Mouse (Mus musculus) heart, embryonic 14.5 days (tissue): ENCODE measurements around the gene Ubxn1. TPM values are rescaled to one million over a fixed set of nuclear protein-coding genes. Genes with fewer than 3 reads are reported as not detected.

ENCODE experiments used
- ATAC-seq: fragments of 200-750 bp; cut with Nextera tagmentation; 2 replicates; pipeline ENCODE4 v1.8.0; 2017; ENCODE audit warnings: low read depth, moderate TSS enrichment; ENCODE audit not compliant: insufficient number of reproducible peaks, insufficient read depth, low FRiP score
- H3K27ac ChIP-seq, 2 experiments: fragments of 200-500 bp in 1 of 2; fragments of 300-500 bp in 1 of 2; sonication (generic) in 1 of 2; replicated peaks in 1 of 2; 2 replicates each; pipeline ENCODE4 v1.5.1; 2012 to 2014; ENCODE audit warnings: low read depth in 2 of 2, low read length in 2 of 2, control low read depth in 1 of 2, mild to moderate bottlenecking in 1 of 2, mixed read lengths in 1 of 2; ENCODE audit not compliant: control insufficient read depth in 1 of 2, insufficient read depth in 1 of 2
- H3K27me3 ChIP-seq: fragments of 300-500 bp; sonication (generic); 2 replicates; pipeline ENCODE4 v1.6.1; 2014; ENCODE audit warnings: mild to moderate bottlenecking, low read length, control low read depth; ENCODE audit not compliant: control insufficient read depth, insufficient read depth
- H3K36me3 ChIP-seq: fragments of 300-500 bp; sonication (generic); 2 replicates; pipeline ENCODE4 v1.6.1; 2014; ENCODE audit warnings: mild to moderate bottlenecking, control low read depth, low read length, mixed read lengths; ENCODE audit not compliant: control insufficient read depth, insufficient read depth
- H3K4me1 ChIP-seq, 2 experiments: fragments of 200-500 bp in 1 of 2; fragments of 300-500 bp in 1 of 2; sonication (generic) in 1 of 2; 2 replicates each; pipeline ENCODE4 v1.6.1; 2012 to 2014; ENCODE audit warnings: low read length in 2 of 2, control low read depth in 1 of 2, mixed read lengths in 1 of 2; ENCODE audit not compliant: control insufficient read depth in 2 of 2, insufficient read depth in 2 of 2
- H3K4me2 ChIP-seq: fragments of 300-500 bp; sonication (generic); 2 replicates; pipeline ENCODE4 v1.6.1; 2014; ENCODE audit warnings: mild to moderate bottlenecking, low read length
- H3K4me3 ChIP-seq, 2 experiments: fragments of 200-500 bp in 1 of 2; fragments of 300-500 bp in 1 of 2; sonication (generic) in 1 of 2; 2 replicates each; pipeline ENCODE4 v1.5.1; 2012 to 2014; ENCODE audit warnings: low read length in 2 of 2, mild to moderate bottlenecking in 2 of 2, control low read depth in 1 of 2, low read depth in 1 of 2, moderate library complexity in 1 of 2; ENCODE audit not compliant: control insufficient read depth in 1 of 2, insufficient read depth in 1 of 2
- H3K9ac ChIP-seq: fragments of 300-500 bp; sonication (generic); 2 replicates; pipeline ENCODE4 v1.6.1; 2014; ENCODE audit warnings: mild to moderate bottlenecking, low read length
- H3K9me3 ChIP-seq: fragments of 300-500 bp; sonication (generic); 2 replicates; pipeline ENCODE4 v1.6.1; 2016; ENCODE audit warnings: low read length, control low read depth; ENCODE audit not compliant: control insufficient read depth
- WGBS: fragments of 180-500 bp; shearing (Covaris S2); extraction: QIAGEN DNeasy Blood & Tissue Kit; methylation state at CpG from one replicate; pipeline ENCODE4 v1.1.7; 2014; 5-methylcytosine and 5-hydroxymethylcytosine counted together
- polyA plus RNA-seq: library from polyadenylated mRNA; unstranded; fragments of >200 nt; fragmentation: Nextera tagmentation; extraction: Ambion mirVana; gene quantifications from 2 replicates; pipeline ENCODE4 v1.2.1, GENCODE M21; 2014

Ubxn1 gene
- polyA plus RNA-seq, 1 experiment from 2014 or later = 118 TPM

- H3K36me3 ChIP-seq = peaks cover 98% of the 10 kb centered on the region
- H3K4me2 ChIP-seq = no peak overlapping the region
- H3K27ac ChIP-seq = no peak overlapping the region
- no peaks in the 10 kb centered on the region for H3K9me3 ChIP-seq
- WGBS = 91% methylated on average over 6 of the region's 6 CpGs
- no peaks in the 10 kb centered on the region for H3K4me1 ChIP-seq
- no peak overlapping the region for H3K9ac ChIP-seq
- H3K27me3 ChIP-seq = no peaks in the 10 kb centered on the region
- no peak for ATAC-seq
- no peak overlapping the region for H3K4me3 ChIP-seq
Observed at GRCm38 (mm10) chr19:8908531-8908930, 37.2 kb downstream of the Ubxn1 start.

GRCm38 (mm10) chr19:8911810-8912209 is 40.5 kb downstream of the Ubxn1 start:
- no peak overlapping the region for H3K27ac ChIP-seq
- no peak for ATAC-seq
- H3K4me1 ChIP-seq = no peaks in the 10 kb centered on the region
- H3K4me3 ChIP-seq = no peak overlapping the region
- H3K4me2 ChIP-seq = no peak overlapping the region
- H3K27me3 ChIP-seq = no peaks in the 10 kb centered on the region
- no peaks in the 10 kb centered on the region for H3K9me3 ChIP-seq
- WGBS = 88% methylated on average over 5 of the region's 5 CpGs
- no peak overlapping the region for H3K9ac ChIP-seq
- H3K36me3 ChIP-seq = peaks cover 100% of the 10 kb centered on the region

DNA sequence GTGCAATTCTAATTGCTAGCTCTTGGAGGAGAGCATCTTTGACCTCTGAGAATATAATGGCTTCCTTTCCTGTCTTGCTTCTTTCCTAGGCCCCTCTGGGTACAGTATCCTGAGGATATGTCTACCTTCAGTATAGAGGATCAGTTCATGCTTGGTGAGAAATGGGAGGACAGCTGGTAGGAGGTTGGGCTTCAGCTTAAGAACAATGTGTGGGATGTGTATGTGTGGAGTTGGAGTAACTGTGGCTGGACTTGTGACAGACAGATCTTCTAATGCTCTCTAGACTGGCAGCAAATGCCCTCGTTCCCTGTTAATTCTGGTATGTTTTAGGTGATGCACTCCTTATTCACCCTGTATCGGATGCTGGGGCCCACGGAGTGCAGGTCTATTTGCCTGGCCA is 42.9 kb downstream of the Ubxn1 start:
- no peak for ATAC-seq
- 96% methylated on average over 3 of the region's 3 CpGs for WGBS
- no peaks in the 10 kb centered on the region for H3K4me1 ChIP-seq
- H3K4me3 ChIP-seq = no peak overlapping the region
- no peak overlapping the region for H3K27ac ChIP-seq
- no peak overlapping the region for H3K9ac ChIP-seq
- H3K36me3 ChIP-seq = peaks cover 80% of the 10 kb centered on the region
- H3K27me3 ChIP-seq = no peaks in the 10 kb centered on the region
- H3K4me2 ChIP-seq = no peak overlapping the region
- H3K9me3 ChIP-seq = no peaks in the 10 kb centered on the region

DNA sequence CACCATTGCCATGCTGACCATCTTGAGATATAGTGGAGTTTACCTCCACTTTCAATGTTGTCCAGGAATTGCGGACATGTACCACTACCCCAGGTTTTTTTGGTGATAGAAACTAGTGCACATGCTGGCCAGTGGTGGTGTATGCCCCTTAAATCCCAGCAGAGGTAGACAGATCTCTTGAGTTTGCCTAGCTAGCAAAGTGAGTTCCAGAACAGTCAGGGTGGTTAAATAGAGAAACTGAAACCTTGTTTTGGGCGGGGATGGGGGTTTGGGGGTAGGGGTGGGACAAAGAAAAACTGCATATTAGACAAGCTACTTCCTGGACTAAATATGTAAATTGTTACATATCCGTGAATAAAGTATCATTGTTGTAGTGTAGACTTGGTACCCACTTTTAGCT is 47.7 kb downstream of the Ubxn1 start:
- Histone ChIP-seq H3K27me3 (no peaks in the 10 kb centered on the region), H3K4me3 (no peak overlapping the region), H3K9ac (no peak overlapping the region), H3K4me1 (peaks cover 2 to 9% of the 10 kb centered on the region in 2 experiments; a peak in 3 of 4 replicates), H3K36me3 (peaks cover 47% of the 10 kb centered on the region), H3K9me3 (no peaks in the 10 kb centered on the region), H3K27ac (no peak overlapping the region), H3K4me2 (no peak overlapping the region)
- no peak for ATAC-seq
- WGBS = 87% methylated on average over 3 of the region's 3 CpGs

DNA sequence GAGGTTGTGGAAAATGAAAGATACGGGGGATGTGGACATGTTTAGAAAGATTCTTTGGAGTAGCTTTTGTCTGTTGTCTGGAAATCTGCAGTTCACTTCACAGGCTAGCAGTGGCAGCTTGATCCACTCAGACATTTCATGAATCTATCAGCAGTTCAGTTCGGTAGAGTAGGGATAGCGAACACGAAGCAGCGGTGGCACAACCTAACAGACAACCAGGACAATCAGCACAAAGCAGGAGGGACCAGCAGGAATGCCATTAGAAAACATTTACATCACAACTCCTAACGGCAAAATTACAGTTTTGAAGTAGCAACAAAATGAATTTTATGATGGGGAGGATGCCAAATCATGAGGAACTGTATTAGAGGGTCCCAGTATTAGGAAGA is 48.4 kb downstream of the Ubxn1 start:
- WGBS = 53% methylated on average over 6 of the region's 6 CpGs
- H3K27ac ChIP-seq = peak overlapping the region; percentile 80 to 87
- H3K36me3 ChIP-seq = peaks cover 46% of the 10 kb centered on the region
- H3K27me3 ChIP-seq = no peaks in the 10 kb centered on the region
- peak overlapping the region in 1 of 2 experiments; percentile 71; a peak in 2 of 4 replicates for H3K4me3 ChIP-seq
- peak overlapping the region; percentile 89 for H3K4me2 ChIP-seq
- no peaks in the 10 kb centered on the region for H3K9me3 ChIP-seq
- H3K4me1 ChIP-seq = peaks cover 2 to 9% of the 10 kb centered on the region in 2 experiments; a peak in 3 of 4 replicates
- no peak for ATAC-seq
- H3K9ac ChIP-seq = peak overlapping the region; percentile 89

GRCm38 (mm10) chr19:8920073-8920736 is 48.9 kb downstream of the Ubxn1 start, which contains the start of gene B3gat3:
Gene B3gat3 (plus strand): TSS chr19:8920374.
- Histone ChIP-seq H3K27ac (peak within 1 kb of the TSS; percentile 80 to 87), H3K4me2 (peak within 1 kb of the TSS; percentile 89), H3K9me3 (no peaks in the 10 kb centered on the region), H3K4me1 (peaks cover 2 to 9% of the 10 kb centered on the region in 2 experiments; a peak in 3 of 4 replicates), H3K27me3 (no peaks in the 10 kb centered on the region), H3K36me3 (peaks cover 41% of the 10 kb centered on the region), H3K9ac (peak within 1 kb of the TSS; percentile 89), H3K4me3 (peak within 1 kb of the TSS; percentile 71 to 92)
- 3% methylated on average over 40 of the region's 50 CpGs for WGBS
- peak; percentile 95 for ATAC-seq

DNA sequence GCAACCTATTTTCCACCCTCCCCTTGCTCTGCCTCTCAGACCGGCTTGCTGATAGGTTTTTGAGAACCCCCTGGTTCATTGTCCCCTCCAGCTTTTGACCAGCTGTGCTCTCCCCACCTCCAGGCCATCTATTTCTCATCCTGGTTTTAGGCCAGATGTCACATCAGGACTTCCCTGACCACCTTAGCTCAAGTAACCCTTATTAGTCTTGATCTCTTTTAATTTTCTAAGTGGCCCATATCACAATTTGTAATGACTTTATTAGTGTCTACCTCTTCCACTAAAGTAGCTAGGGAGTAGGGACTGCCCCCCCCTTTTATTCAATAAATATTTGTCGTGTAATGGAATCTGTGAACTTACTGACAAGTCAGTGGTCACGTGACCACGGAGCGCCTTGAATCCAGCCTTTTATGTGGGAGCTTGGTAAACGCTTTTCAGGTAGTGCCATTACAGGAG is 49.6 kb downstream of the Ubxn1 start:
- Histone ChIP-seq H3K4me2 (peak overlapping the region; percentile 89), H3K27me3 (no peaks in the 10 kb centered on the region), H3K4me3 (peak overlapping the region; percentile 71 to 92), H3K27ac (peak overlapping the region; percentile 79 to 87), H3K9me3 (no peaks in the 10 kb centered on the region), H3K36me3 (peaks cover 41% of the 10 kb centered on the region), H3K4me1 (peaks cover 2 to 9% of the 10 kb centered on the region in 2 experiments; a peak in 3 of 4 replicates), H3K9ac (peak overlapping the region; percentile 89)
- 3% methylated on average over 6 of the region's 6 CpGs for WGBS
- ATAC-seq = peak; percentile 4; the same call in 1 of the 2 replicates
